Mouse (Mus musculus): Measurements from ENCODE around the gene Olfr1032.
"Not testable (repeated sequence)": the region's sequence is repeated elsewhere in the genome, so short reads cannot be mapped to it uniquely, and the experiment has no call there.

Olfr1032 gene

DNA sequence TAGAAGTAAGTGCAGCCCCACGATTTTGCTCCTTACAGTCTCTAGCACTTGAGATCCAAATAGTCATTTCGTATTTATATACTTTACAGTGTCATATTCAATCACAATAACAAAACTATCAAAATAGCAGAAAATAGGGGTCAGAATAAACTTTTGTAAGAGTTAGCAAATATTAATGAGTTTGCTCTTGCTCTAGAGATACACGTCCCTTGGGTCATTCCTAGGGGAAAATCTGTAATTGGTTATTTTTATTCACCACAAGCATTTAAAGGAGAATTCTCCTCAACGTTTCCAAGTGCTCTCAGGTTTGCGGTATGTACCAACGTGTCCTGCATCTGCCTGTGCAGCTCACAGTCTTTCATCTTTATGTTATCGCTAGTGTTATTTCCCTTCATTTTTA is at the start of gene Olfr1032:
TSS of gene Olfr1032 (plus strand) at position 301 of the 400 bp plus-strand sequence.
- DNase-seq (ENCODE audit: low read depth, low spot score), result no peak

DNA sequence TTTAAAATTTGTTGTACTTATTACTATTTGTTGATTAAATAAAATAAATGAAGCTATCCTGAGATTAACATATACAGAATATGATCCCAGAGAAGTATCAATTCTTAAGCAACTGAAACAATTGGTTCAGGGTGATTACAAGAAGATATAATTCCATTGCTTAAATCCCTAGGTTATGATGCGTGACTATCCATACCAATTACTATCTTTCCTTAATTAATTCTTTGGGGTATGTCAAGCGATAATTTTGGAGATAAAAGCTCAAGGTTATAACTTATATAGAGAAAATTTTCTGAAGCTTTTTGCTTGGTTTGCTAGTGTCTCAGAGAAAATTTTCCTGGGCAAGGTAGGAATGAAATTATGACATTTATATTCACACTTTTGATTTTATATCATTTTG is 31.7 kb upstream of the Olfr1032 start, which contains the start of gene Olfr1029:
TSS of gene Olfr1029 (plus strand) at position 301 of the 400 bp plus-strand sequence.
- no peak for DNase-seq (ENCODE audit: low read depth, low spot score)

DNA sequence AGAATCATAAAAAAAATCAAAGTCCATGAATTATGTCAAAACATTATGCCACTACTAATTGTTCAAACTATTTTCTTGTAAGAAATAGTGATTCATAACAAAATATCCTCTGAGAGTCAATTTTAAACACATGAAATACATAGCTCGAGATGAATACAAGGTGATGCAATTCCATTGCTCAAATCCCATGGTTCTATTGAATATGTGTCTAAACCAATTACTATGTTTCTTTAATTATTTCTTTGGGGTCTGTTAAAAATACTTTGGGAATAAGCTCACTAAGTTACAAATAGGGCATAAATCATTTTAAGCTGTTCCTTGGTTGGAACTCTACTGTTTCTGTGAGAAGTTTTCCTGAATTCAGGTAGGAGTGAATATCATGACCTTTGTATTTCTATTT is 26.4 kb upstream of the Olfr1032 start, which contains the start of gene Olfr1030:
TSS of gene Olfr1030 (plus strand) at position 301 of the 400 bp plus-strand sequence.
- no peak for DNase-seq (ENCODE audit: low read depth, low spot score)

DNA sequence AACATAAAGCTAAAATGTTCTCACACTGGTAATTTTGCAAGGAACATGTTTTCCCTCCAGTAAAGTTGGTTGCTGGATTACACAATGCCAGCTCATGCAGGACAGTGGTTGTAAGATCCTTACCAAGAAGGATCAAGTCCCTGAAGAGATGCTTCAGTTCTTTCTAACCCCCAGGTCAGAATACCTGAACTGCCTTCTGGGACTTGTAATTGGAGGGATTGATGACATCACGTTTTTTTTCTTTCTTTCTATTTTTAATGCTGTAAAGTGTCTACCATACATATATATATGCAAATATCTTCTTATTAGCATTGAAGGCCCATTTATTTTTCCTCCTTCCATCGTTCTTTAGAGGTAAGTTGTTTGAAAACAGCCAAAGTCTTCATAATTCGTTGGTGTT is 15.3 kb upstream of the Olfr1032 start, which contains the start of gene Olfr1031:
TSS of gene Olfr1031 (plus strand) at position 301 of the 400 bp plus-strand sequence.
- no peak for DNase-seq (ENCODE audit: low read depth, low spot score)

DNA sequence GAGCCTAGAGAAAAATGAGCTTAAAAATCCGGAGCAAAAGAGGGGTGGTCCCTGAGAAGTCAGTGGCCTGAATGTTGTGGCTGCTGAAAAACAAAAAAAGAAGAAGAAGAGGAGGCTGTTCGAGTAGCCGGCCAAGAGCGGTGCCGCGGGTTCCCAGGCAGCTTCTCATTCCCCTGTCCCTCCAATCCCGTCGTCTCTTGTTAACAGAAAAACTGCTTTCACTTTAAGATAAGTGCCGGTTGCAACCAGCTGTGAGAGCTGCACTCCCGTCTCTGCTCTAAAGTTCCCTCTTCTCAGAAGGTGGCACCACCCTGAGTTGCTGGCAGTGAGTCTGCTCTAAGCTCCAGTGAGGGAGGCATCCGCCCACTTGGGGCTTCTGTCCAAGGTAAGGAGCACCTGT is 15.1 kb downstream of the Olfr1032 start, which contains the start of gene Olfr1033:
TSS of gene Olfr1033 (plus strand) at position 228 of the 400 bp plus-strand sequence.
- not testable (repeated sequence) for DNase-seq (ENCODE audit: low read depth, low spot score)

DNA sequence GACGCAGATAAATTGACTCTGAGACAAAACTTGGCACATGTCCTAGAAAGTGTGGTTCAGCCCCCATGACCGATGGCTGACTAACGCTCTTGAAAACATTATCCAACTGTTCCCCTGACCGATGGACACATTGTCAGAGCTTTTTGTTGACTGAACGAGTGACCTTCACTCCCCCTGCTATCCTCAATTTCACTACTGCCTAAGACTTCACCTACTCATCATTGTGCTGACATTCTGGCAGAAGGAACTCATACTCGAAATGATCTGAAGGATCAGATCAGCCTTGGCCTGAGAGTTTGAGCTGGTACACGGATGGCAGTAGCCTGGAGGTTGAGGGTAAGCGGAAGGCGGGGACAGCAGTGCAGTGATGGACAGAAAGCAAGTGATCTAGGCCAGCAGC is 16.2 kb downstream of the Olfr1032 start:
- not testable (repeated sequence) for DNase-seq (ENCODE audit: low read depth, low spot score)

DNA sequence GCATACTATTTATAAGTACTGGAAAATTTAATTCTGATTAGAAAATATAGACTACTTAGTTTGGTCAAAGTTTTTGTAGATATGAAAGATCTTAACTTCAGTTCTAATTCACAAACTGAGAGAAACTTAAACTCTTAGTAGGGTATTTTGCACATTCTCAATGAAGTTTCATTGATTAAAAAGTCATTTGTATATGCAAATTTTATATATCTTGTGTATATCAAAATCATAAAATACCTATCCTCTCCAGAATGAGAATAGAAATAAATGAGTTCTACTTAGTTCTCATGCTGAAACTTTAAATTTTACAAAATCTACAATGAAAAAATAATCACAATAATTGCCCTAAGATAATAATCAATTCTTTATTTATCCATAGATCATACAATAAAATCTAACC is 40.2 kb downstream of the Olfr1032 start, which contains the start of gene Olfr1034:
TSS of gene Olfr1034 (plus strand) at position 301 of the 400 bp plus-strand sequence.
- no peak for DNase-seq (ENCODE audit: low read depth, low spot score)

DNA sequence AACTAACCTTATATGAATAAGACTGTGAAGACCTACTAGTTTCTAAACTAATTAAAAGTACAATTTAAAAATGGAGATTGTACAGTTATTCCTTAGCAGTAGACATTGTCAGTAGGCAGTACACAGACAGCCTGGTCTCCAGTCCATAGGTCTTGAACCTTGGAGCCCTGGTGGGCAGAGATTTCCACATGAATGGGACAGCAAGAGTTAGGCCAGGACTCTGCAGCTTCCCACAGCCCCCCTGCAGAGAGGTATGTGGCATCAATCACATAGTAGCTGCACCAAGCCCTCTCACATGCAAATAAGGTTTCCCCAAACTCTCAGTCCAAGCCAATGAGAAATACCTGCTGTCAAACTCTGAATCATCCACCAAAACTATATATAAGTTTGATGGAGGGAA is 45.4 kb downstream of the Olfr1032 start:
- DNase-seq (ENCODE audit: low read depth, low spot score), result peak; percentile 4

Measured in WW6 (cell line).